Mouse (Mus musculus) heart, embryonic 15.5 days (tissue): ENCODE data around the gene Mmp2. TPM values are rescaled to one million over a fixed set of nuclear protein-coding genes. Genes with fewer than 3 reads are reported as not detected.
A peak's percentile ranks its signal among the peaks of the same experiment; 100 is the strongest.

Experiments
- ATAC-seq: fragments of 200-750 bp; cut with Nextera tagmentation; replicated peaks from 2 replicates; pipeline ENCODE4 v1.8.0; 2017; ENCODE audit warnings: low read depth, moderate TSS enrichment; ENCODE audit not compliant: insufficient number of reproducible peaks, insufficient read depth, low FRiP score
- H3K27ac ChIP-seq: fragments of 300-500 bp; sonication (generic); 2 replicates; pipeline ENCODE4 v1.5.1; 2015; ENCODE audit warnings: mild to moderate bottlenecking, inconsistent platforms
- H3K27me3 ChIP-seq: fragments of 300-500 bp; sonication (generic); 2 replicates; pipeline ENCODE4 v1.6.1; 2015; ENCODE audit warnings: inconsistent platforms
- H3K36me3 ChIP-seq: fragments of 300-500 bp; sonication (generic); 2 replicates; pipeline ENCODE4 v1.6.1; 2015; ENCODE audit warnings: mild to moderate bottlenecking, inconsistent platforms
- H3K4me1 ChIP-seq: fragments of 300-500 bp; sonication (generic); replicated peaks from 2 replicates; pipeline ENCODE4 v1.6.1; 2015; ENCODE audit warnings: inconsistent platforms
- H3K4me2 ChIP-seq: fragments of 300-500 bp; sonication (generic); 2 replicates; pipeline ENCODE4 v1.6.1; 2015; ENCODE audit warnings: inconsistent platforms, mild to moderate bottlenecking, moderate library complexity
- H3K4me3 ChIP-seq: fragments of 300-500 bp; sonication (generic); 2 replicates; pipeline ENCODE4 v1.5.1; 2015; ENCODE audit warnings: mild to moderate bottlenecking, inconsistent platforms
- H3K9ac ChIP-seq: fragments of 300-500 bp; sonication (generic); 2 replicates; pipeline ENCODE4 v1.6.1; 2015; ENCODE audit warnings: mild to moderate bottlenecking, inconsistent platforms
- H3K9me3 ChIP-seq: fragments of 300-500 bp; sonication (generic); replicated peaks from 2 replicates; pipeline ENCODE4 v1.6.1; 2016; ENCODE audit warnings: inconsistent platforms
- WGBS: fragments of 180-500 bp; shearing (Covaris S2); methylation state at CpG from one replicate; pipeline ENCODE4 v1.1.7; 2015; ENCODE audit warnings: mixed read lengths; 5-methylcytosine and 5-hydroxymethylcytosine counted together
- polyA plus RNA-seq: library from polyadenylated mRNA; unstranded; fragments of >200 nt; fragmentation: Nextera tagmentation; extraction: Ambion mirVana; gene quantifications from 2 replicates; pipeline ENCODE4 v1.2.1, GENCODE M21; 2015

Mmp2 gene
- polyA plus RNA-seq, 1 experiment from 2014 or later: 112 TPM

- Histone ChIP-seq H3K4me3 (no peak overlapping the region), H3K9me3 (no peaks in the 10 kb centered on the region), H3K27ac (no peak overlapping the region), H3K27me3 (no peaks in the 10 kb centered on the region), H3K4me2 (no peak overlapping the region), H3K36me3 (0 out of 2 replicates have a peak, but pooled peaks cover 13% of the 10 kb centered on the region), H3K9ac (no peak overlapping the region), H3K4me1 (no peaks in the 10 kb centered on the region)
- ATAC-seq: no peak
- 88% methylated on average over 7 of the region's 7 CpGs for WGBS
Measured at GRCm38 (mm10) chr8:92839876-92840275, 12.8 kb downstream of the Mmp2 start.

GRCm38 (mm10) chr8:92846684-92847083, 19.6 kb downstream of the Mmp2 start:
- Histone ChIP-seq H3K4me2 (peak overlapping the region; percentile 31), H3K27ac (peak overlapping the region; percentile 68), H3K27me3 (no peaks in the 10 kb centered on the region), H3K36me3 (no peaks in the 10 kb centered on the region), H3K4me3 (no peak overlapping the region), H3K9ac (no peak overlapping the region), H3K4me1 (peaks cover 33% of the 10 kb centered on the region), H3K9me3 (no peaks in the 10 kb centered on the region)
- WGBS: 14% methylated on average over 3 of the region's 3 CpGs
- ATAC-seq: peak; percentile 41; the same call in 1 of the 2 replicates

GRCm38 (mm10) chr8:92847299-92847698, 20.2 kb downstream of the Mmp2 start:
- Histone ChIP-seq H3K4me3 (no peak overlapping the region), H3K27ac (peak overlapping the region; percentile 68), H3K4me2 (peak overlapping the region; percentile 31), H3K9me3 (no peaks in the 10 kb centered on the region), H3K36me3 (no peaks in the 10 kb centered on the region), H3K27me3 (no peaks in the 10 kb centered on the region), H3K9ac (no peak overlapping the region), H3K4me1 (peaks cover 33% of the 10 kb centered on the region)
- 26% methylated on average over 9 of the region's 9 CpGs for WGBS
- ATAC-seq: peak; percentile 72

DNA sequence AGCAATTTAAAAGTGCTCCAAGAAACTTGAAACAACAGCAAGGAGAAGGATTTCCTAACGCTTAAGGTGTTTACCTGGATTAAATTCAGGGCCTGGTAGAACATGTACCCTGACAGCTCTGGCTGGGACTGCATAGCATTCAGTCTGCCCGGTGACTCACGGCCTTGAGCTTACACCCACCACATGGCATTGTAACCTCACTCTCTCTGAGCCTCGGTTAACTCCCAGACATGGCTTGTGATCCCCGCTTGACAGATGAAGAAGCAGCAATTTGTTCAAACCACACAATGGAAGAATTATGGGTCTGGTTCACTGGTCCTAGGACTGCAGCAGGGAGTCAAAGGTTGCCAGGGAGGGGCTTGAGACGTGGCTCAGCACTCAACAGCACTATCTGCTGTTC, 22.2 kb downstream of the Mmp2 start:
- peaks cover 5% of the 10 kb centered on the region; the same call in 1 of the 2 replicates for H3K27me3 ChIP-seq
- H3K4me2 ChIP-seq: no peak overlapping the region
- peaks cover 33% of the 10 kb centered on the region for H3K4me1 ChIP-seq
- no peaks in the 10 kb centered on the region for H3K9me3 ChIP-seq
- no peak for ATAC-seq
- H3K4me3 ChIP-seq: no peak overlapping the region
- no peaks in the 10 kb centered on the region for H3K36me3 ChIP-seq
- WGBS: 67% methylated on average over 6 of the region's 6 CpGs
- H3K9ac ChIP-seq: no peak overlapping the region
- H3K27ac ChIP-seq: no peak overlapping the region

- H3K4me1 ChIP-seq: peaks cover 38% of the 10 kb centered on the region
- peak overlapping the region; percentile 62 for H3K27ac ChIP-seq
- H3K9me3 ChIP-seq: no peaks in the 10 kb centered on the region
- H3K9ac ChIP-seq: no peak overlapping the region
- 46% methylated on average over 4 of the region's 4 CpGs for WGBS
- H3K4me3 ChIP-seq: no peak overlapping the region
- no peak overlapping the region for H3K4me2 ChIP-seq
- H3K36me3 ChIP-seq: no peaks in the 10 kb centered on the region
- peaks cover 9% of the 10 kb centered on the region; the same call in 1 of the 2 replicates for H3K27me3 ChIP-seq
- peak; percentile 71 for ATAC-seq
Measured at GRCm38 (mm10) chr8:92850239-92850638, 23.1 kb downstream of the Mmp2 start.

DNA sequence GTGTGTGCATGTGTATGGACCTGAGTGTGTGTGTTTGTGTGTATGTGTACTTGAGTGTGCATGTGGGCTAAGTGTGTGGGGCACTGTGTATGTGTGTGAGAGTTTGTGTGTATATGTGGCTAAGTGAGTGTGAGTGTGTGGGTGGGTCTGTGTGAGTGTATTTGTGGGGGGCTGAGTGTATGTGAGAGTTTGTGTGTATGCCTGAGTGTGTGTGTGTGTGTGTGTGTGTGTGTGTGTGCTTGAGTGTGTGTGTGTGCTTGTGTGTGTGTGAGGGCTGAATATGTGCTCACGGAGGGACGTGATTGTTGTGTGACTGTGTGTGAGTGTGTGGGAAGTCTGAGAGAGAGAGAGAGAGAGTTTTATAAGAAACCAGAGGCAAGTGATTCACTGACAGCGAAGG, 24.3 kb downstream of the Mmp2 start:
- 90% methylated on average over 3 of the region's 3 CpGs for WGBS
- H3K9me3 ChIP-seq: no peaks in the 10 kb centered on the region
- no peak overlapping the region for H3K4me2 ChIP-seq
- peaks cover 14% of the 10 kb centered on the region; the same call in 1 of the 2 replicates for H3K27me3 ChIP-seq
- H3K36me3 ChIP-seq: no peaks in the 10 kb centered on the region
- ATAC-seq: no peak
- peaks cover 28% of the 10 kb centered on the region for H3K4me1 ChIP-seq
- H3K9ac ChIP-seq: no peak overlapping the region
- H3K4me3 ChIP-seq: no peak overlapping the region
- no peak overlapping the region for H3K27ac ChIP-seq

GRCm38 (mm10) chr8:92853188-92853983, 26.3 kb downstream of the Mmp2 start:
- peaks cover 14% of the 10 kb centered on the region; the same call in 1 of the 2 replicates for H3K27me3 ChIP-seq
- WGBS: 59% methylated on average over 18 of the region's 18 CpGs
- H3K27ac ChIP-seq: no peak overlapping the region
- H3K4me2 ChIP-seq: no peak overlapping the region
- no peaks in the 10 kb centered on the region for H3K9me3 ChIP-seq
- peaks cover 14% of the 10 kb centered on the region for H3K4me1 ChIP-seq
- ATAC-seq: no peak
- no peak overlapping the region for H3K4me3 ChIP-seq
- H3K36me3 ChIP-seq: no peaks in the 10 kb centered on the region
- no peak overlapping the region for H3K9ac ChIP-seq

DNA sequence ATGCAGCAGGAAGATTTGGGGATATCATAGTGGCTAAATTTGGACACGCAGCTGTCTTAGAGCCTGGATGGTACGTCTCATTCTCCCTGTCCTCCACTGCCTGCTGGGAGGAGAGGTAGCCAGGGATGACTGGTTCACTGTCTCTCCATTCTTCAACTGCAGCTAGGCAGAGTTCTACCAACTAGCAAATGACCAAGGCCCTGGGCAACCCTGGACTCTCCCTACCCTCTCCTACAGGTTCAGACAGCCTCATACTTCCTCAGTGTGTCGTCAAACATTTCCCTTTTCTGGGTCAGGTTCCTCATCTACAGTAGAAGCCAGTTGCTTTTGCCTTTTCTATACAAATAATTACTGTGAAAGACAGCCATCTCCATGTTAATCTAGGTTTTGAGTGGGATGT, 27.6 kb downstream of the Mmp2 start:
- no peaks in the 10 kb centered on the region for H3K9me3 ChIP-seq
- H3K27me3 ChIP-seq: peaks cover 14% of the 10 kb centered on the region; the same call in 1 of the 2 replicates
- H3K4me2 ChIP-seq: peak overlapping the region; percentile 91
- H3K36me3 ChIP-seq: no peaks in the 10 kb centered on the region
- peaks cover 12% of the 10 kb centered on the region for H3K4me1 ChIP-seq
- 77% methylated on average over 3 of the region's 3 CpGs for WGBS
- no peak for ATAC-seq
- peak overlapping the region; percentile 66 for H3K4me3 ChIP-seq
- H3K27ac ChIP-seq: no peak overlapping the region
- no peak overlapping the region for H3K9ac ChIP-seq

DNA sequence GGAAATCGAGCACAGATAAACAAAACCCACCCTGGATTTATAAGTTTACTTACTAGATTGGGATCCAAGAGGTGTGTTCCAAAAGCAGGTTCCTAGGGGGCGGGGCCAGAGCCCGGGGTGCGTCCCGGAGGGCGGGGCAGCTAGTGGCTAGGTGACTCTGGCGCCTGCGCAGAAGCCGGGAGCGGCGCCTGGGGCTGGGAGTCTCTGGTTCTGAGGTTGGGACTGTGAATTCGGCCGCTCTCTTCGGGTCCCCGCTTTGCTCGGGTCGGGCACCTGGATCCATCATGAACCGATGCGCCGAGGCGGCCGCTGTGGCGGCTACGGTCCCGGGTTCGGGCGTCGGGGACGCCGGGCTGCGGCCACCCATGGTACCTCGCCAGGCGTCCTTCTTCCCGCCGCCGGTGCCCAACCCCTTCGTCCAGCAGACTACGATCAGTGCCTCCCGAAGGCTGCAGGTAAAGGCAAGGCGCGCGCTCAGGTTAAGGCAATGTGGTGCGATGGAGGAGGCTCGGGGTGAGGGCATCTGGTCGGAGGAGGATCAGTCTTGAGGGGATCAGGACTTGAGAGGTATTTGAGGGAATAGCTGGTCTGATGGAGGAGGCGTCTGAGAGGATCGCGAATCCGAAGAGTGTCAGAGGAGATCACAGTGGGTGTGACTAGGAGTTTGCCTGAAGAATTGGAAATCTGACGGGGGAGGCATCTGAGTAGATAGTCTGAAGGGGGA, 28.2 kb downstream of the Mmp2 start, which contains the start of gene Lpcat2:
Gene Lpcat2, plus strand, starts transcription at position 169 of the 724 bp plus-strand sequence.
- WGBS: under 1% methylated on average over 50 of the region's 50 CpGs
- Histone ChIP-seq H3K9me3 (no peaks in the 10 kb centered on the region), H3K36me3 (no peaks in the 10 kb centered on the region), H3K4me2 (peak within 1 kb of the TSS; percentile 91), H3K27me3 (peaks cover 14% of the 10 kb centered on the region; the same call in 1 of the 2 replicates), H3K4me1 (peaks cover 6% of the 10 kb centered on the region; the same call in 1 of the 2 replicates), H3K4me3 (peak within 1 kb of the TSS; percentile 66), H3K9ac (peak within 1 kb of the TSS; percentile 68), H3K27ac (no peak within 1 kb of the TSS)
- ATAC-seq: peak; percentile 45; the same call in 1 of the 2 replicates

- Histone ChIP-seq H3K9me3 (no peaks in the 10 kb centered on the region), H3K4me1 (0 out of 2 replicates have a peak, but pooled peaks cover 5% of the 10 kb centered on the region), H3K4me3 (peak overlapping the region; percentile 66), H3K27me3 (peaks cover 14% of the 10 kb centered on the region; the same call in 1 of the 2 replicates), H3K36me3 (no peaks in the 10 kb centered on the region), H3K4me2 (peak overlapping the region; percentile 91), H3K27ac (no peak overlapping the region), H3K9ac (no peak overlapping the region)
- no peak for ATAC-seq
- 70% methylated on average over 7 of the region's 7 CpGs for WGBS
Measured at GRCm38 (mm10) chr8:92856273-92856986, 29.3 kb downstream of the Mmp2 start.
